Mouse (Mus musculus) hindbrain, embryonic 16.5 days (tissue): ENCODE measurements around the gene Sms. TPM values are rescaled to one million over a fixed set of nuclear protein-coding genes. Genes with fewer than 3 reads are reported as not detected.

ENCODE experiments used
- polyA plus RNA-seq: library from polyadenylated mRNA; unstranded; fragments of >200 nt; fragmentation: Nextera tagmentation; extraction: Ambion mirVana; gene quantifications from 2 replicates; pipeline ENCODE4 v1.2.1, GENCODE M21; 2015

The Sms gene
- polyA plus RNA-seq, 1 experiment from 2014 or later: 115 TPM

Other genes with a start within 250 kb of the Sms start
- gene Phex, start 77.0 kb downstream of the Sms start, polyA plus RNA-seq: 0.21 and 0.29 TPM in 2 replicates
- 1.1 and 1.5 TPM in 2 replicates for gene Yy2, start 76.7 kb upstream of the Sms start, polyA plus RNA-seq
- gene Mbtps2, start 106.4 kb upstream of the Sms start, polyA plus RNA-seq: 25.9 and 30.1 TPM in 2 replicates
- 2.6 TPM in 1 of 2 replicates, not detected in the other for gene Smpx, start 206.6 kb upstream of the Sms start, polyA plus RNA-seq